Mouse (Mus musculus) heart, embryonic 14.5 days (tissue): ENCODE data around the gene Celsr1. TPM values are rescaled to one million over a fixed set of nuclear protein-coding genes. Genes with fewer than 3 reads are reported as not detected.
A peak's percentile ranks its signal among the peaks of the same experiment; 100 is the strongest.

Experiments used
- ATAC-seq: fragments of 200-750 bp; cut with Nextera tagmentation; 2 replicates; pipeline ENCODE4 v1.8.0; 2017; ENCODE audit warnings: low read depth, moderate TSS enrichment; ENCODE audit not compliant: insufficient number of reproducible peaks, insufficient read depth, low FRiP score
- H3K27ac ChIP-seq, 2 experiments: fragments of 200-500 bp in 1 of 2; fragments of 300-500 bp in 1 of 2; sonication (generic) in 1 of 2; replicated peaks in 1 of 2; 2 replicates each; pipeline ENCODE4 v1.5.1; 2012 to 2014; ENCODE audit warnings: low read depth in 2 of 2, low read length in 2 of 2, control low read depth in 1 of 2, mild to moderate bottlenecking in 1 of 2, mixed read lengths in 1 of 2; ENCODE audit not compliant: control insufficient read depth in 1 of 2, insufficient read depth in 1 of 2
- H3K27me3 ChIP-seq: fragments of 300-500 bp; sonication (generic); 2 replicates; pipeline ENCODE4 v1.6.1; 2014; ENCODE audit warnings: mild to moderate bottlenecking, low read length, control low read depth; ENCODE audit not compliant: control insufficient read depth, insufficient read depth
- H3K36me3 ChIP-seq: fragments of 300-500 bp; sonication (generic); 2 replicates; pipeline ENCODE4 v1.6.1; 2014; ENCODE audit warnings: mild to moderate bottlenecking, control low read depth, low read length, mixed read lengths; ENCODE audit not compliant: control insufficient read depth, insufficient read depth
- H3K4me1 ChIP-seq, 2 experiments: fragments of 200-500 bp in 1 of 2; fragments of 300-500 bp in 1 of 2; sonication (generic) in 1 of 2; 2 replicates each; pipeline ENCODE4 v1.6.1; 2012 to 2014; ENCODE audit warnings: low read length in 2 of 2, control low read depth in 1 of 2, mixed read lengths in 1 of 2; ENCODE audit not compliant: control insufficient read depth in 2 of 2, insufficient read depth in 2 of 2
- H3K4me2 ChIP-seq: fragments of 300-500 bp; sonication (generic); 2 replicates; pipeline ENCODE4 v1.6.1; 2014; ENCODE audit warnings: mild to moderate bottlenecking, low read length
- H3K4me3 ChIP-seq, 2 experiments: fragments of 200-500 bp in 1 of 2; fragments of 300-500 bp in 1 of 2; sonication (generic) in 1 of 2; 2 replicates each; pipeline ENCODE4 v1.5.1; 2012 to 2014; ENCODE audit warnings: low read length in 2 of 2, mild to moderate bottlenecking in 2 of 2, control low read depth in 1 of 2, low read depth in 1 of 2, moderate library complexity in 1 of 2; ENCODE audit not compliant: control insufficient read depth in 1 of 2, insufficient read depth in 1 of 2
- H3K9ac ChIP-seq: fragments of 300-500 bp; sonication (generic); 2 replicates; pipeline ENCODE4 v1.6.1; 2014; ENCODE audit warnings: mild to moderate bottlenecking, low read length
- H3K9me3 ChIP-seq: fragments of 300-500 bp; sonication (generic); 2 replicates; pipeline ENCODE4 v1.6.1; 2016; ENCODE audit warnings: low read length, control low read depth; ENCODE audit not compliant: control insufficient read depth
- WGBS: fragments of 180-500 bp; shearing (Covaris S2); extraction: QIAGEN DNeasy Blood & Tissue Kit; methylation state at CpG from one replicate; pipeline ENCODE4 v1.1.7; 2014; 5-methylcytosine and 5-hydroxymethylcytosine counted together
- polyA plus RNA-seq: library from polyadenylated mRNA; unstranded; fragments of >200 nt; fragmentation: Nextera tagmentation; extraction: Ambion mirVana; gene quantifications from 2 replicates; pipeline ENCODE4 v1.2.1, GENCODE M21; 2014

The Celsr1 gene
- polyA plus RNA-seq, 1 experiment from 2014 or later: 3.1 TPM

GRCm38 (mm10) chr15:85956202-85956601, 77.4 kb downstream of the Celsr1 start:
- H3K9ac ChIP-seq: no peak overlapping the region
- no peak for ATAC-seq
- peaks cover 0 to 3% of the 10 kb centered on the region in 2 experiments; a peak in 1 of 4 replicates for H3K4me1 ChIP-seq
- 0 out of 2 replicates have a peak, but pooled peaks cover 6% of the 10 kb centered on the region for H3K36me3 ChIP-seq
- no peaks in the 10 kb centered on the region for H3K9me3 ChIP-seq
- no peak overlapping the region for H3K27ac ChIP-seq
- H3K27me3 ChIP-seq: no peaks in the 10 kb centered on the region
- 66% methylated on average over 6 of the region's 6 CpGs for whole genome bisulfite sequencing
- no peak overlapping the region for H3K4me3 ChIP-seq
- H3K4me2 ChIP-seq: no peak overlapping the region

- Histone ChIP-seq H3K9me3 (no peaks in the 10 kb centered on the region), H3K27me3 (no peaks in the 10 kb centered on the region), H3K36me3 (no peaks in the 10 kb centered on the region), H3K4me3 (no peak overlapping the region), H3K9ac (no peak overlapping the region), H3K4me2 (no peak overlapping the region), H3K27ac (no peak overlapping the region), H3K4me1 (peaks cover 10% of the 10 kb centered on the region in 2 experiments; a peak in 3 of 4 replicates)
- 72% methylated on average over 6 of the region's 6 CpGs for WGBS
- no peak for ATAC-seq
Observed at GRCm38 (mm10) chr15:85953458-85953857, 80.1 kb downstream of the Celsr1 start.

GRCm38 (mm10) chr15:85949421-85950164, 84.0 kb downstream of the Celsr1 start:
- Histone ChIP-seq H3K27me3 (no peaks in the 10 kb centered on the region), H3K4me3 (no peak overlapping the region), H3K4me2 (peak overlapping the region; percentile 6; the same call in 1 of the 2 replicates), H3K9me3 (no peaks in the 10 kb centered on the region), H3K4me1 (peaks cover 16 to 18% of the 10 kb centered on the region in 2 experiments; a peak in 3 of 4 replicates), H3K36me3 (no peaks in the 10 kb centered on the region), H3K27ac (peak overlapping the region; percentile 28 to 77; a peak in 3 of 4 replicates), H3K9ac (peak overlapping the region; percentile 21; the same call in 1 of the 2 replicates)
- 64% methylated on average over 16 of the region's 16 CpGs for WGBS
- no peak for ATAC-seq

GRCm38 (mm10) chr15:85947967-85948366, 85.6 kb downstream of the Celsr1 start:
- Histone ChIP-seq H3K4me3 (no peak overlapping the region), H3K4me2 (no peak overlapping the region), H3K9me3 (no peaks in the 10 kb centered on the region), H3K4me1 (peaks cover 16 to 23% of the 10 kb centered on the region in 2 experiments; a peak in 3 of 4 replicates), H3K27me3 (no peaks in the 10 kb centered on the region), H3K9ac (no peak overlapping the region), H3K36me3 (no peaks in the 10 kb centered on the region), H3K27ac (no peak overlapping the region)
- ATAC-seq: no peak
- WGBS: 67% methylated on average over 8 of the region's 8 CpGs

- no peaks in the 10 kb centered on the region for H3K27me3 ChIP-seq
- 64% methylated on average over 9 of the region's 9 CpGs for WGBS
- H3K9ac ChIP-seq: no peak overlapping the region
- no peaks in the 10 kb centered on the region for H3K36me3 ChIP-seq
- ATAC-seq: no peak
- no peak overlapping the region for H3K4me2 ChIP-seq
- H3K9me3 ChIP-seq: no peaks in the 10 kb centered on the region
- H3K4me3 ChIP-seq: no peak overlapping the region
- H3K4me1 ChIP-seq: peaks cover 16 to 23% of the 10 kb centered on the region in 2 experiments; a peak in 3 of 4 replicates
- H3K27ac ChIP-seq: no peak overlapping the region
Observed at GRCm38 (mm10) chr15:85947541-85947940, 86.0 kb downstream of the Celsr1 start.

GRCm38 (mm10) chr15:85935627-85936049, 97.9 kb downstream of the Celsr1 start:
- no peaks in the 10 kb centered on the region for H3K9me3 ChIP-seq
- H3K9ac ChIP-seq: 0 out of 2 replicates have a peak overlapping the region, but pooled peaks have one; percentile 1
- H3K4me2 ChIP-seq: no peak overlapping the region
- H3K27ac ChIP-seq: peak overlapping the region; percentile 9 to 58; a peak in 2 of 4 replicates
- peak; percentile 80; the same call in 1 of the 2 replicates for ATAC-seq
- no peaks in the 10 kb centered on the region for H3K27me3 ChIP-seq
- 0 out of 2 replicates have a peak, but pooled peaks cover 3% of the 10 kb centered on the region for H3K36me3 ChIP-seq
- peaks cover 6 to 8% of the 10 kb centered on the region in 2 experiments for H3K4me1 ChIP-seq
- H3K4me3 ChIP-seq: no peak overlapping the region
- 21% methylated on average over 5 of the region's 5 CpGs for WGBS

GRCm38 (mm10) chr15:85928161-85928560, 105.4 kb downstream of the Celsr1 start:
- H3K4me1 ChIP-seq: peaks cover 6 to 11% of the 10 kb centered on the region in 2 experiments; a peak in 3 of 4 replicates
- H3K27ac ChIP-seq: no peak overlapping the region
- H3K4me2 ChIP-seq: no peak overlapping the region
- no peak for ATAC-seq
- H3K36me3 ChIP-seq: peaks cover 11% of the 10 kb centered on the region; the same call in 1 of the 2 replicates
- H3K27me3 ChIP-seq: no peaks in the 10 kb centered on the region
- H3K9me3 ChIP-seq: no peaks in the 10 kb centered on the region
- 38% methylated on average over 12 of the region's 12 CpGs for WGBS
- no peak overlapping the region for H3K9ac ChIP-seq
- H3K4me3 ChIP-seq: no peak overlapping the region
